Mouse (Mus musculus): ENCODE data around the gene Dnajc4. TPM values are rescaled to one million over a fixed set of nuclear protein-coding genes. Genes with fewer than 3 reads are reported as not detected.

The Dnajc4 gene
- polyA plus RNA-seq, 1 experiment from 2014 or later = 12.7 TPM

DNA sequence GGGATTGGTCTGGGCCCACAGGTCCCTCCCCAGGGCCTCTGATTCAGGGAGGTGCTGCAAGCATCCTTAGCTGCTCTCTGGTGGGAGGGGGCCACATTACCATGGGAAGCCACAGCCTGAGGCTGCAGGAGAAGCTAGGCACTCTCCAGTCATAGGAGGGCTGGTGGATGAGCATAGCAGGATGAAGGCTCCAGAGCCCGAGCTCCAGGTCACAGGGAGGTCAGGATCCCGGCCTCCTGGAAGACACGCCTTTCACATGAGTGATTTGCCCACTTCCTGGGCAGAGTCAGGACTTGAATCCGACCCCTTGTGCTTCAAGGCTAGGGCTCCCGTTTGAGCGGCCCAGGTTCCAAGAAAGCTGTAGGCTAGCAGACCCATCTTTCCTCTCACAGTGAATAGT lies 20.7 kb downstream of the Dnajc4 start:
- Histone ChIP-seq H3K4me2 (no peak overlapping the region), H3K4me3 (no peak overlapping the region), H3K4me1 (peaks cover 82% of the 10 kb centered on the region), H3K9ac (no peak overlapping the region), H3K36me3 (peaks cover 6% of the 10 kb centered on the region), H3K9me3 (replicated peaks) (no peaks in the 10 kb centered on the region), H3K27ac (0 out of 2 replicates have a peak overlapping the region, but pooled peaks have one; percentile 46), H3K27me3 (replicated peaks) (peaks cover 8% of the 10 kb centered on the region; the same call in 1 of the 2 replicates)
- 51% methylated on average over 6 of the region's 6 CpGs for WGBS (ENCODE audit: insufficient replicate concordance)
- ATAC-seq = no peak

DNA sequence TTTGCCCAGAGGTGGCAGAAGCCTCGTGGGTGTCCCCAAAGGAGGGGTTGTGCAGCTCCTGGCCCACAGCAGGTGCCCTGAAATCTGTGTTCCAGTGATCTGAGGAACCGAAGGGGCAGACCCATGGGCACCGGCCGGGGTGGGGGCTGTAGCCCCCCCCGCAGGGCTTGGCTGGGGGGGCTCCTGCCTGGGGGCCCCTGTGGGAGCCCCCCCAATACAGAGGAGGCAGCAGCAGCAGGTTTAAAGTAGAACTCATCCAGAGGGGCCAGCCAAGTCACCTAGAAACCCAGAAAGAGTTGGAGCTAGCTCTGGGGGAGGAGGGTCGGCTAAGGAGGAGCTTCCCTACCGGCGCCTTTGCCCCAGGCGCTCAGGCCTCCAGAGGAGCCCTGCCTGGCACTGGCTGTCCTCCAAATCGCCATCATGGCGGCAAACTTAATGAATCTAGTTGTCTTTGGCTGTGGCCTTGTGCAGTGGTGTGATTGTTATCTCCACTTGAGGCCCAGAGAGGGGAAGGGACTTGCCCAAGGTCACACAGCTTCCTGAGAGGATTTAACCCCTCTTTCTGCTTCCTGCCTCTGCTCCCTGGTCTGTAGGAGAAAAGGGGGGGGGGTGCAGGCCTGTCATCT lies 21.8 kb downstream of the Dnajc4 start:
- 21% methylated on average over 11 of the region's 11 CpGs for WGBS (ENCODE audit: insufficient replicate concordance)
- Histone ChIP-seq H3K36me3 (peaks cover 11% of the 10 kb centered on the region; the same call in 1 of the 2 replicates), H3K27ac (peak overlapping the region; percentile 46; the same call in 1 of the 2 replicates), H3K4me2 (peak overlapping the region; percentile 96), H3K9me3 (replicated peaks) (no peaks in the 10 kb centered on the region), H3K4me3 (peak overlapping the region; percentile 67), H3K4me1 (peaks cover 72% of the 10 kb centered on the region), H3K9ac (peak overlapping the region; percentile 79), H3K27me3 (replicated peaks) (peaks cover 8% of the 10 kb centered on the region; the same call in 1 of the 2 replicates)
- no peak for ATAC-seq

DNA sequence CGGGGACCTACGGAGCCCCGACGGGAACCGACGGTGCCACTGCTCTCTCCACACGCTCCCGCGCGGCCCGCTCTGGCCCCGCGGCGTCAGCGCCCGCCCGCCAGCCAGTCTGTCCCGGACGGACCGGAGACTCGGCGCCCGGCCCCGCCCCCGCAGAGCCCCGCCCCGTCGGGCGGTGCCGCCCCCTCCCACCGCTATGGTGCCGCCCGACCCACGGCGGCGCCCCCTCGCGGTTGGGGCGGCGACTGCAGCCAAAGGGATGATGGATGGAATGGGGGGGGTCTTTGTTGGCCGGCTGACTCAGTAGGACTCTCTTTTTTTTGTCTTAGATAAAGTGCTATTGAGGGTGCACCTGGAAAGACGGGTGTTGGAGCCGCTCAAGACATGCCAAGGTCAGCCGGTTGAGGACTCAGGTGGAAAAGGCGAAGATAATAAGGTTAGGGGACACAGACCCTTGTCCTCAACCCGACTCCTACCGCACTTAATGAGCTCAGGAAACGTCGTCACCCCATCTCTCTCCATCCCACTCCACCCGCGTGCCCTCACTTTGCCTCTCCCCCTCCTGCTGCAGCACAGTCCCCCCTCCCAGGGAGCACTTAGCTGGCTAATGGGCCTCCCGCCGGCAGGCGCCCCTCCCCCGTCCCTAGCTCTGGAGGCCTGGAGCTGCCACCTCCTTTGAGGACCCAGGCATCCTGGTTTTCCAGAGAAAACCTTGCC lies 22.5 kb downstream of the Dnajc4 start:
- Histone ChIP-seq H3K27ac (0 out of 2 replicates have a peak overlapping the region, but pooled peaks have one; percentile 41), H3K4me1 (peaks cover 67% of the 10 kb centered on the region), H3K36me3 (peaks cover 18% of the 10 kb centered on the region), H3K4me3 (peak overlapping the region; percentile 67), H3K4me2 (peak overlapping the region; percentile 96), H3K27me3 (replicated peaks) (peaks cover 8% of the 10 kb centered on the region; the same call in 1 of the 2 replicates), H3K9ac (peak overlapping the region; percentile 79), H3K9me3 (replicated peaks) (no peaks in the 10 kb centered on the region)
- 1% methylated on average over 55 of the region's 55 CpGs for WGBS (ENCODE audit: insufficient replicate concordance)
- ATAC-seq = peak; percentile 77

DNA sequence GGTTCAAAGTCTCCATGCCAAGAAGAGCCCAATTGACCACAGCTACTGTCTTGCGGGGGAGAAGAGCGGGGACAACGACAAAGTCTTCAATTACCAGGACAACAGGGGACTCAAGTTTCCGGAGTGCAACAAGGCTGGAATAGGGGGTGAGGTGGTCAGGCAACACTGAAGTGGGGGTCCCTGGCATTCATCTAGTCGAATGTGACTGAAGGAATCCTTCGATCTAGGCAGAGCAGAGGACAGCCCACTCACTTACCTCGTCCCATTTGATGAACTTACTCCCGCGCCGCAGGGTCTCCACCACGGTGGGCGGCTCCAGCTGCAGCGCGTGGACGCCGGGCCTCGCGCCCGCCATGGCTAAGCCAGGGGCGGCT lies 23.1 kb downstream of the Dnajc4 start:
- Histone ChIP-seq H3K27me3 (replicated peaks) (peaks cover 8% of the 10 kb centered on the region; the same call in 1 of the 2 replicates), H3K27ac (0 out of 2 replicates have a peak overlapping the region, but pooled peaks have one; percentile 41), H3K4me3 (peak overlapping the region; percentile 67), H3K9ac (peak overlapping the region; percentile 79), H3K9me3 (replicated peaks) (no peaks in the 10 kb centered on the region), H3K36me3 (peaks cover 23% of the 10 kb centered on the region), H3K4me1 (peaks cover 62% of the 10 kb centered on the region), H3K4me2 (peak overlapping the region; percentile 96)
- ATAC-seq = no peak
- WGBS (ENCODE audit: insufficient replicate concordance) = under 1% methylated on average over 17 of the region's 20 CpGs

DNA sequence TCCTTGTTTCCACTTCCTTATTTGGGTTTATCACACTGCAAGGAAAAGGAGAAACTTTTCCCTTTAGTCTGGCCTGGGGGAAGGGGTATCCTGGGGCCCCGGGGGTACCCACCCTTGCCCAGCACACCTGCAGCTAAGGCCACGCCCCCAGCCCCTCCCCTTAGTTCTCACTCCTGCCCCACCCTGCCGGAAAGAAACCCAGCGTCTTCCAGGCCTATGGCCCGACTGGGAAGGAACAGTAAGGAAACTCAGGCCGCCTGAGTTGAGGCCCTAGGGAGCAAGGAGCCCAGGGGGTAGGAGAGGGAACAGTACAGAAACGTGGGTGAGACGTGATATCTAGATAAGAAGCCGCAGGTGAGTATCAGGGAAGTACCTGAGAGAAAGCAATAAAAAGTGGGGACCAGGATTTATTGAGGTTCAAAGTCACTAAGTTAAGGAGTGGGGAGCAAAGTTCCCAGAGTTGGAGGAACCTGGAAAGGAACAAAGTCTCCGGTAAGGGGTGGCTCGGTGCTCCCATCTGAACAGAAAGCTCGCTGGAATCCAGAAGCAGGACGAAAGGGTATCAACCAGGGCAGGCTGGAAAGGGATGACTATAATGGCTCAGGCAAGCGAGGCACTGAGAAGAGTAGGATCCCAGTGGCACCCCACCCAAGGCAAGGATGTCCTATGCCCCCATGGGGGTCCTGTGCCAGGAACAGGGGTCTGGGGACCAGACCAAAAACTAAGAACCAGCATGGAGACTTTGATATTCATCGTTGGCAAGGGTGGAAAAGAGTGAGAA lies 23.7 kb downstream of the Dnajc4 start:
- peak overlapping the region; percentile 79 for H3K9ac ChIP-seq
- WGBS (ENCODE audit: insufficient replicate concordance) = 8% methylated on average over 15 of the region's 15 CpGs

DNA sequence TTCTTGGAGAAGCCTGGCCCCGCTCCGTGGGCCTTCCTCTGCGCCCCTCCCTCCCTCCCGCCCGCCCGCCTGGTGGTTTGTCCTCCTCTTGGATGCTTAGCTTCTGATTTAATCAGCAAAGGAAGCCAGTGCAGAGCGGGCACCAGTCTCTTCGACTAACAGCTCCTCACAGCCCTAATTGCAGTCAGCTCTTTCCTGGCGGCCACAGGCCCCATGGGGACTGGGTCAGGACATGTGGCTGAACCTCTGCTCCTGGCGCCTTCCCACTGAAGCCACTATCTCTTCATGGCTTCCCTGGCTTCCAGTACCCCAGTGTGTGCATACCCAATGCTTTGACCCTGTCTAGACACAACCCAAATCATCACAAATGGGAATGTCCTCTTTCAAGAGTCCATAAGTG lies 35.9 kb downstream of the Dnajc4 start:
- peaks cover 21% of the 10 kb centered on the region for H3K4me1 ChIP-seq
- ATAC-seq = no peak
- H3K36me3 ChIP-seq = peaks cover 74% of the 10 kb centered on the region
- H3K27me3 ChIP-seq (replicated peaks) = no peaks in the 10 kb centered on the region
- no peak overlapping the region for H3K4me2 ChIP-seq
- 72% methylated on average over 10 of the region's 10 CpGs for WGBS (ENCODE audit: insufficient replicate concordance)
- no peaks in the 10 kb centered on the region for H3K9me3 ChIP-seq (replicated peaks)
- no peak overlapping the region for H3K4me3 ChIP-seq
- no peak overlapping the region for H3K27ac ChIP-seq
- H3K9ac ChIP-seq = no peak overlapping the region

More for the DNA sequence above, 23.7 kb downstream of the Dnajc4 start:
- Histone ChIP-seq H3K36me3 (peaks cover 29% of the 10 kb centered on the region), H3K9me3 (replicated peaks) (no peaks in the 10 kb centered on the region), H3K27ac (no peak overlapping the region), H3K4me3 (peak overlapping the region; percentile 67), H3K27me3 (replicated peaks) (peaks cover 8% of the 10 kb centered on the region; the same call in 1 of the 2 replicates), H3K4me1 (peaks cover 59% of the 10 kb centered on the region), H3K4me2 (peak overlapping the region; percentile 96)
- no peak for ATAC-seq

DNA sequence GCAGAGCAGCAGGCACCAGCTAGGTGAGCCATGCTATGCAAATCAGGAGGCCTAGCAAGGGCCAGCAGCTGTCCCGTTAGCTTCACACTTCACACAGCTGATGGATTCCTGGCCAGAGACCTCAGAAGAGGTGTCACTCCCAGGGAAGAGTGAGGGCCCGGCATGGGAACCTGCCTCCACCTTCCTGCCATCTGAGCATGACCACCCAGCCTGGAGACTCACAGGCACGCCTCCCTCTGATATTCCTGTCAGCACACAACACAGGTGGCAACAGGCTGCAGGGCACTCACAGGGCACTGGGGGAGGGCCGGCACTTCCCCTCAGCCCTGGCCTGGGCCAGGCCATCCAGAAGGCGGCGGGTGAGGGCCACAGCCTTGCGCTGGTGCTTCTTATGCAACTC lies 36.9 kb downstream of the Dnajc4 start:
- peaks cover 69% of the 10 kb centered on the region for H3K36me3 ChIP-seq
- no peaks in the 10 kb centered on the region for H3K9me3 ChIP-seq (replicated peaks)
- ATAC-seq = no peak
- 81% methylated on average over 7 of the region's 7 CpGs for WGBS (ENCODE audit: insufficient replicate concordance)
- H3K4me3 ChIP-seq = no peak overlapping the region
- no peak overlapping the region for H3K9ac ChIP-seq
- no peak overlapping the region for H3K27ac ChIP-seq
- H3K4me2 ChIP-seq = no peak overlapping the region
- no peaks in the 10 kb centered on the region for H3K27me3 ChIP-seq (replicated peaks)
- peaks cover 30% of the 10 kb centered on the region for H3K4me1 ChIP-seq

DNA sequence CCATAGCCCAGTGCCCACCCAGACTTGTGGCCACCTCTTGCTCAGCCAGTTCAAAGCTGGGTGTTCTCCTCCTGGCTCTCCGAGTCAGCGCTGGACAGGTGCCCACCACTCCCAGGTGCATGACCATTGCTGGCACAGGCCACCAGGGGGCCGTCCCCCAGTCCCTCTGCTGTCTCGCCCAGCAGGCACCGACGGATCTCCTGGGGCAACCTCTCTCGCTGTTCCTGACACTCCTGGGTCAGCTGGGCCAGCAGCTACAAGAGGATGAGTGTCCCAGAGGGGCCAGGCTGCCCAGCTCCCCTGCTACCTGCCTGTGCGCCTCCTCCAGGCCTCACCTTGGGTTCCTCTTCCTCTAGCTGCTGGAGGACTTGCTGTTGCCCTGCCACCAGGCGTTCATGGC lies 38.3 kb downstream of the Dnajc4 start:
- Histone ChIP-seq H3K27ac (0 out of 2 replicates have a peak overlapping the region, but pooled peaks have one; percentile 2), H3K27me3 (replicated peaks) (no peaks in the 10 kb centered on the region), H3K9me3 (replicated peaks) (no peaks in the 10 kb centered on the region), H3K36me3 (peaks cover 55% of the 10 kb centered on the region), H3K4me2 (no peak overlapping the region), H3K4me1 (peaks cover 44% of the 10 kb centered on the region), H3K9ac (no peak overlapping the region), H3K4me3 (no peak overlapping the region)
- ATAC-seq = no peak
- WGBS (ENCODE audit: insufficient replicate concordance) = 67% methylated on average over 9 of the region's 9 CpGs

DNA sequence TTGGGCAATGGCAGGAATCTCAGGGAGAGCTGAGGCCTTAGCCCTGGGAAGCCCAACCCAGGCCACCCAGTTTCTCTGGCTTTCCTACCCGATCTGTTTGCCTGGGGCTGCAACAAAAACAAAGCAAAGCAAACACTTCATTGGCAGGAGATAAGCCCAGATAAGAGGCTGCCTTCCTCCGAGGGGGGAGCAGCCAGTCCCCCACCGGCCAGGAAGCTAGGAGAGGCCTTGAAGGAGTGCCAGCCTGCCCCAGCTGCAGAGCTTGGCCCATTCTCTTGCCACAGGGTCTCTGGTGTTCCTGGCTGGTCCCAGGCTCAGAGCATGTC lies 39.7 kb downstream of the Dnajc4 start:
- peak overlapping the region; percentile 70 for H3K4me3 ChIP-seq
- peak overlapping the region; percentile 99 for H3K4me2 ChIP-seq
- peak overlapping the region; percentile 93 for H3K27ac ChIP-seq
- H3K27me3 ChIP-seq (replicated peaks) = no peaks in the 10 kb centered on the region
- H3K9me3 ChIP-seq (replicated peaks) = no peaks in the 10 kb centered on the region
- H3K9ac ChIP-seq = peak overlapping the region; percentile 81
- peaks cover 50% of the 10 kb centered on the region for H3K4me1 ChIP-seq
- peaks cover 45% of the 10 kb centered on the region for H3K36me3 ChIP-seq
- peak; percentile 5; the same call in 1 of the 2 replicates for ATAC-seq
- WGBS (ENCODE audit: insufficient replicate concordance) = 1% methylated on average over 3 of the region's 3 CpGs

DNA sequence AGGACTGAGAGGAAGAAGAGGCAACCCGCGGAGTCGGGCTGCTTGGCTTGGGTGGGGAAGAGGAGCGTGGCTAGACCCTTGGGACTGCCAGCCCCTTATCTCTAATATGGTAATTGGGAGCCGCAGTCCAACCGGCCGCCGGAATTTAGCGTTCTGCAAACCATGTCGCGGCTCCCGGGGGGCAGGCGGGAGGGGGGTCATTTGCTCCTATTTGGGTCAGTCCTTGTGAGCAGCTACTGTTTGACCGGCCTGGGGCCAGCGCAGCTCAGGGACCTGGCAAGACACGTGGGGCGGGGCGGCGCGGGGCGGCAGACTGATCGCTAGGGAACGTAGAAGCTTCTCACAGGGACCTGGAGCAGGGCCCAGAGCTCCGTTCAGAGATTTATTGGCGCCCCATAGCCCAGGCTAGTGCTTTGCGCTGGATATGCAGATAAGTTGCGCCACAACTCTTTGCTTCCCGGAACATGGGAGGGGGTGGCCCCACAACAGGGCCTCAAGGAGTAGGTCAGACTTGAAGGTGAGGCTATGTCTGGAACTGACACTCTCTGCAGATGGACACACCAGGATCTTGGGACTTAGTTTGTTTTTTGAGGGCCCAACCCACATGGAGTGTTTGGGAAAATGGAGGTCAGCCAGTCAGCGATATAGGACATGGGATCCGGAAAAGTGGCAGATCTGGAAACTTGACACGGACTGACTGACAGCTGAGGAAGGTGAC lies 40.2 kb downstream of the Dnajc4 start:
- peak overlapping the region; percentile 70 for H3K4me3 ChIP-seq
- no peaks in the 10 kb centered on the region for H3K9me3 ChIP-seq (replicated peaks)
- peak overlapping the region; percentile 93 for H3K27ac ChIP-seq
- H3K4me1 ChIP-seq = peaks cover 51% of the 10 kb centered on the region
- WGBS (ENCODE audit: insufficient replicate concordance) = 2% methylated on average over 31 of the region's 31 CpGs
- H3K9ac ChIP-seq = peak overlapping the region; percentile 81
- no peaks in the 10 kb centered on the region for H3K27me3 ChIP-seq (replicated peaks)
- H3K4me2 ChIP-seq = peak overlapping the region; percentile 99
- H3K36me3 ChIP-seq = peaks cover 40% of the 10 kb centered on the region
- ATAC-seq = peak; percentile 31

DNA sequence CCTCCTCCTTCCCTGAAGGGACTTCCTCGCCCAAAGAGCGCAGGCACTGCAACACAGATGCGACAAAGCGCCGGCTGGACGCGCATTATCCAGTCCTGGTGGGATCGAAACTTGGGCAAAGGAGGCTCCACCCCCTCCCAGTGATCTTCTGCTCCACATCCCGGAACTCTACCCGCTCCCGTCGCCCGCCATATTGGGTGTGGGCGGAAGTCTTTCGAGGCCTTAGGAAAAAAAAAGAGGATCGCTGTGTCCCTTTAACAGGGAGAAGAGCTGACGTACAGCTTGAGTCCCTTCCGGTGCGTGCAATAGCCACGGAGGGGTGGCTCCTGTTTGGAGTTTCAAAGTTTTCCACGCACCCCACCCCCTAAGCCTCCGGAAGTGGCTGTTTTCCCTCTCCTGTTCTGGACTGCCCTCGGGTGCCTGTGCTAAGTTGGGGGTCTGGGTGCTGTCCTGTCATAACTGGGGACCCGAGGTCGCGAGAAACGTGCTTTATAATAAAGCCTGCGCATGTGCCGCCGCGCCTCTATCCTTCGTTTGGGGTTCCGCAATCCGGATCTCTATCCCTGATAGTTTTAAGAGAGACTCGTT lies 40.9 kb downstream of the Dnajc4 start:
- WGBS (ENCODE audit: insufficient replicate concordance) = under 1% methylated on average over 35 of the region's 35 CpGs
- ATAC-seq = peak; percentile 71
- Histone ChIP-seq H3K9me3 (replicated peaks) (no peaks in the 10 kb centered on the region), H3K36me3 (peaks cover 37% of the 10 kb centered on the region), H3K4me3 (peak overlapping the region; percentile 70), H3K27me3 (replicated peaks) (no peaks in the 10 kb centered on the region), H3K4me1 (peaks cover 51% of the 10 kb centered on the region), H3K27ac (peak overlapping the region; percentile 93), H3K9ac (peak overlapping the region; percentile 81), H3K4me2 (peak overlapping the region; percentile 99)

All from liver, embryonic 12.5 days (tissue).